ENCODE assay signal across 13 mouse cellular contexts in the genomic region with DNA sequence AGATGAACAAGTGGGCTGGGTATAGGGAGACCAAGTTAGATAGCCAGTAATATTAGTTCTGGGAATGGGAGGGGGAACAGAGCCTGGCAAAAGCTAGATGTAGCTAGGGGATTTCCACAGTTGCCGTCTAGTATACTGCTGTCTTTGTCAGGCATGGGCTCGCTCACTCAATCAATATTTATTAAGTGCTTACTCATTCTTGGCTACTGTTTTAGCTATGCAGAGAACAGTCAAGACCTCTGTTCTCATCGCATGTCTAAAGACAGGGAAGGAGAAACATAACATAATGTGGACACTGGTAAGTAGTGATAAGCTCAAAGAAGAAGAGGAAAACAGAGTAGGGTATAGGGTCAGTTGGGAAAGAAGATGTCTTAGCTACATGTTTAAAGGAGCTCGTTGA.
DNase-seq lines count a peak whose midpoint lies in the region; ATAC-seq and TF ChIP-seq lines count a peak whose summit lies in the region.
"Had no signal": no experiment of that assay in that cellular context is flagged by ENCODE, and none has a peak within 500 bp of the region (broad histone marks: within the 10 kb centered on the region; RNA-seq: fewer than 3 reads in every experiment).

No protein-coding gene starts in this region.

- peaks cover 12% of the 10 kb centered on the region for H3K4me1 ChIP-seq in lung, embryonic 14.5 days (ENCODE audit: insufficient read depth)
- H3K4me1 ChIP-seq in embryonic facial prominence, embryonic 12.5 days = peaks cover 4% of the 10 kb centered on the region
- H3K4me1 ChIP-seq in forebrain, embryonic 14.5 days (ENCODE audit: control insufficient read depth, insufficient read depth, low read length) = peaks cover 11% of the 10 kb centered on the region
- no peaks in the 10 kb centered on the region for H3K4me1 ChIP-seq in heart, embryonic 11.5 days (ENCODE audit: control insufficient read depth, insufficient read depth, low read length)
- H3K4me1 ChIP-seq: heart, embryonic 15.5 days had no signal

- TF ChIP-seq POLR2A in myocyte (IDR thresholded peaks at IDR 0.05; ENCODE audit: insufficient read length, low read depth) = no peak

- H3K36me3 ChIP-seq in lung, embryonic 14.5 days (ENCODE audit: insufficient read depth) = no peaks in the 10 kb centered on the region
- no peaks in the 10 kb centered on the region for H3K36me3 ChIP-seq in embryonic facial prominence, embryonic 12.5 days
- H3K36me3 ChIP-seq in forebrain, embryonic 14.5 days (ENCODE audit: control insufficient read depth, insufficient read depth, low read length) = no peaks in the 10 kb centered on the region
- H3K36me3 ChIP-seq in myocyte (ENCODE audit: control insufficient read depth, insufficient read depth) = no peaks in the 10 kb centered on the region
- no peaks in the 10 kb centered on the region for H3K36me3 ChIP-seq in heart, embryonic 11.5 days (ENCODE audit: control insufficient read depth, insufficient read depth, low read length)
- H3K36me3 ChIP-seq: heart, embryonic 15.5 days had no signal

- no peaks in the 10 kb centered on the region for H3K79me2 ChIP-seq in myocyte (ENCODE audit: control insufficient read depth, insufficient read depth)

- H3K27me3 ChIP-seq in lung, embryonic 14.5 days (ENCODE audit: insufficient read depth, low read length) = no peaks in the 10 kb centered on the region
- no peaks in the 10 kb centered on the region for H3K27me3 ChIP-seq in embryonic facial prominence, embryonic 12.5 days
- H3K27me3 ChIP-seq in forebrain, embryonic 14.5 days (replicated peaks; ENCODE audit: control insufficient read depth, insufficient read depth, low read length) = no peaks in the 10 kb centered on the region
- no peaks in the 10 kb centered on the region for H3K27me3 ChIP-seq in myocyte (ENCODE audit: control insufficient read depth, insufficient read depth, insufficient read length)
- H3K27me3 ChIP-seq in heart, embryonic 11.5 days (ENCODE audit: control insufficient read depth, insufficient read depth, low read length) = no peaks in the 10 kb centered on the region
- H3K27me3 ChIP-seq: heart, embryonic 15.5 days had no signal

- WGBS in lung, embryonic 14.5 days = 39% methylated on average over 4 of the region's 4 CpGs
- 83% methylated on average over 4 of the region's 4 CpGs for WGBS in embryonic facial prominence, embryonic 12.5 days
- 67% methylated on average over 4 of the region's 4 CpGs for WGBS in forebrain, embryonic 14.5 days
- WGBS in heart, embryonic 11.5 days (ENCODE audit: insufficient replicate concordance) = 62% methylated on average over 4 of the region's 4 CpGs

- peak overlapping the region; percentile 33; the same call in 1 of the 2 replicates for H3K27ac ChIP-seq in lung, embryonic 14.5 days (ENCODE audit: low read depth)
- H3K27ac ChIP-seq in embryonic facial prominence, embryonic 12.5 days = peak overlapping the region; percentile 37; the same call in 1 of the 2 replicates
- H3K27ac ChIP-seq in forebrain, embryonic 14.5 days (ENCODE audit: low read depth, low read length) = peak overlapping the region; percentile 63; the same call in 1 of the 2 replicates
- no peak overlapping the region for H3K27ac ChIP-seq in heart, embryonic 11.5 days (ENCODE audit: low read depth, low read length)
- H3K27ac ChIP-seq: heart, embryonic 15.5 days; layer of hippocampus, adult 2 months had no signal

- H3K9me3 ChIP-seq in lung, embryonic 14.5 days (ENCODE audit: low read depth, low read length) = peaks cover 7% of the 10 kb centered on the region; the same call in 1 of the 2 replicates
- H3K9me3 ChIP-seq in embryonic facial prominence, embryonic 12.5 days = peaks cover 5% of the 10 kb centered on the region
- peaks cover 3% of the 10 kb centered on the region; the same call in 1 of the 2 replicates for H3K9me3 ChIP-seq in forebrain, embryonic 14.5 days (replicated peaks; ENCODE audit: control insufficient read depth, low read length)
- H3K9me3 ChIP-seq in heart, embryonic 11.5 days (replicated peaks; ENCODE audit: control insufficient read depth, low read length) = no peaks in the 10 kb centered on the region

- H3K4me3 ChIP-seq in lung, embryonic 14.5 days (ENCODE audit: low read depth, low read length) = no peak overlapping the region
- H3K4me3 ChIP-seq in embryonic facial prominence, embryonic 12.5 days = no peak overlapping the region
- H3K4me3 ChIP-seq in forebrain, embryonic 14.5 days (ENCODE audit: low read depth, low read length) = no peak overlapping the region
- H3K4me3 ChIP-seq in myocyte = no peak overlapping the region
- no peak overlapping the region for H3K4me3 ChIP-seq in heart, embryonic 11.5 days (ENCODE audit: low read depth, low read length)
- H3K4me3 ChIP-seq: erythroblast, embryonic 14.5 days; heart, embryonic 15.5 days; layer of hippocampus, adult 2 months had no signal

- H3K4me2 ChIP-seq in lung, embryonic 14.5 days = no peak overlapping the region
- no peak overlapping the region for H3K4me2 ChIP-seq in embryonic facial prominence, embryonic 12.5 days (replicated peaks)
- no peak overlapping the region for H3K4me2 ChIP-seq in forebrain, embryonic 14.5 days (ENCODE audit: low read length)
- H3K4me2 ChIP-seq in myocyte (ENCODE audit: low read depth) = peak overlapping the region; percentile 60
- H3K4me2 ChIP-seq in heart, embryonic 11.5 days = no peak overlapping the region
- H3K4me2 ChIP-seq: heart, embryonic 15.5 days had no signal

- DNase-seq in lung, embryonic 14.5 days = peak; percentile 15
- DNase-seq in lung, postnatal 25 days (ENCODE audit: low spot score) = no peak
- DNase-seq in forebrain, embryonic 14.5 days (ENCODE audit: low spot score) = no peak
- DNase-seq in adipocyte (ENCODE audit: low spot score) = no peak
- DNase-seq: adrenal gland, adult 2 months; right cerebral cortex, postnatal 14 days; thymus, postnatal 25 days had no signal

- peak; percentile 32; the same call in 1 of the 2 replicates for ATAC-seq in lung, embryonic 14.5 days (ENCODE audit: insufficient read depth)
- no peak for ATAC-seq in embryonic facial prominence, embryonic 12.5 days (ENCODE audit: insufficient number of reproducible peaks, insufficient read depth, low FRiP score, low TSS enrichment)
- no peak for ATAC-seq in forebrain, embryonic 14.5 days
- ATAC-seq in heart, embryonic 11.5 days (replicated peaks; ENCODE audit: insufficient number of reproducible peaks, low FRiP score, low TSS enrichment) = no peak

- H3ac ChIP-seq in myocyte (ENCODE audit: control insufficient read depth, insufficient read length) = no peak overlapping the region

- TF ChIP-seq CTCF in lung, embryonic 14.5 days (IDR thresholded peaks at IDR 0.05; ENCODE audit: low read depth) = no peak

- H3K9ac ChIP-seq in lung, embryonic 14.5 days = no peak overlapping the region
- H3K9ac ChIP-seq in embryonic facial prominence, embryonic 12.5 days = no peak overlapping the region
- no peak overlapping the region for H3K9ac ChIP-seq in forebrain, embryonic 14.5 days (ENCODE audit: low read length)
- H3K9ac ChIP-seq in heart, embryonic 11.5 days (ENCODE audit: low read depth, low read length) = no peak overlapping the region
- H3K9ac ChIP-seq: heart, embryonic 15.5 days had no signal

TF ChIP-seq in myocyte, 11 proteins besides CTCF, POLR2A, EP300 and RAD21:
- no peak for TF ChIP-seq TCF3 (IDR thresholded peaks at IDR 0.05; ENCODE audit: insufficient read length, low read depth)
- no peak for TF ChIP-seq TCF12 (IDR thresholded peaks at IDR 0.05; ENCODE audit: insufficient read depth, poor library complexity, severe bottlenecking)
- no peak for TF ChIP-seq REST (IDR thresholded peaks at IDR 0.05; ENCODE audit: insufficient read depth, insufficient read length)
- no peak for TF ChIP-seq CEBPB (IDR thresholded peaks at IDR 0.05; ENCODE audit: insufficient read depth, poor library complexity, severe bottlenecking)
- TF ChIP-seq POLR2AphosphoS2 (IDR thresholded peaks at IDR 0.05; ENCODE audit: insufficient read length, low read depth) = no peak
- no peak for TF ChIP-seq SRF (IDR thresholded peaks at IDR 0.05; ENCODE audit: control insufficient read depth, insufficient read length, low read depth)
- no peak for TF ChIP-seq MYOG (IDR thresholded peaks at IDR 0.05; ENCODE audit: control insufficient read depth in 1 of 3, insufficient read depth in 1 of 3, insufficient read length in 2 of 3, low read depth in 2 of 3)
- TF ChIP-seq E2F4 (IDR thresholded peaks at IDR 0.05; ENCODE audit: insufficient read depth) = no peak
- TF ChIP-seq USF1 (IDR thresholded peaks at IDR 0.05; ENCODE audit: low read depth) = no peak
- TF ChIP-seq MYOD1 (IDR thresholded peaks at IDR 0.05; ENCODE audit: control insufficient read depth in 1 of 3, insufficient read length in 2 of 3, low read depth in 2 of 3) = no peak
- no peak for TF ChIP-seq MAX (IDR thresholded peaks at IDR 0.05; ENCODE audit: low read depth)
